Mouse (Mus musculus) B cell, adult 62 days (primary cell): ENCODE results near the gene Ccdc85a. TPM values are rescaled to one million over a fixed set of nuclear protein-coding genes. Genes with fewer than 3 reads are reported as not detected.

Experiments used
- total RNA-seq: library from RNA; stranded (reverse); gene quantifications from 4 replicates; pipeline ENCODE4 v1.2.4, GENCODE M21; 2023

The Ccdc85a gene
- total RNA-seq: not detected in 4 replicates

GRCm38 (mm10) chr11:28583911-28584434 is at the start of gene Ccdc85a:
Ccdc85a (minus strand) TSS chr11:28584324.

GRCm38 (mm10) chr11:28339224-28340150 is 244.6 kb downstream of the Ccdc85a start, which contains the start of gene Gm6685:
Gm6685 (minus strand) TSS chr11:28339867.

Other genes with a start within 250 kb of the Ccdc85a start
- gene Gm6685, start 244.5 kb downstream of the Ccdc85a start, total RNA-seq: 10.4 to 16.6 TPM (median 11.6 TPM) in 4 replicates